Mouse (Mus musculus): ENCODE measurements around the gene Gm10778.

DNA sequence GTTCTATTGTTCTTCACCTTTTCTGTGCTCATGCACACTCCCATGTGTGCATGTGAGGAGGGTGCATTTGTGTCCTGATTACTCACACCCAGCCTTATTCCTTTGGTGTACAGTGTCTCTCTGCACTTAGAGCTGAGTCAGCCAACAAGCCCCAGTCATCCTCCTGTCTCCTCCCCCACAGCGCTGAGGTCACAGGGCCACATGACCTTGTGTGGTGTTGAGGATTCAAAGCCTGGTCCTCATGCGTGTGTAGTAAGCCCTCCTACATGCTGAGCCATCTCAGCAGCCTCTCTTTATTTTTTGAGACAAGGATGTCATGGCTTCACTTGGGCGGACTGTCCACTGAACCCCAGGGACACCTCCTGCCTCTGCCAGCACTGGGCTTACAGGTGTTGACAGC is 36.1 kb upstream of the Gm10778 start:
- TF ChIP-seq CTCF (IDR thresholded peaks at IDR 0.05; ENCODE audit: borderline replicate concordance, control insufficient read depth, extremely low read depth, insufficient read depth, low read length, poor library complexity) (no peak), POLR2A (IDR thresholded peaks at IDR 0.05; ENCODE audit: control insufficient read depth, extremely low read depth, insufficient read depth, low read length, poor library complexity) (no peak)
